Mouse (Mus musculus): Measurements from ENCODE around the gene Ccdc88b.
"Not testable (repeated sequence)": the region's sequence is repeated elsewhere in the genome, so short reads cannot be mapped to it uniquely, and the experiment has no call there.

Ccdc88b gene

GRCm38 (mm10) chr19:6858031-6858430 is at the start of gene Ccdc88b:
TSS of gene Ccdc88b (minus strand) at chr19:6858211.
- no peak for DNase-seq (ENCODE audit: low read depth)

- DNase-seq (ENCODE audit: low read depth), result no peak
Observed at GRCm38 (mm10) chr19:6907094-6907493, 49.1 kb upstream of the Ccdc88b start.

- no peak for DNase-seq (ENCODE audit: low read depth)
Observed at GRCm38 (mm10) chr19:6906199-6906598, 48.2 kb upstream of the Ccdc88b start.

DNA sequence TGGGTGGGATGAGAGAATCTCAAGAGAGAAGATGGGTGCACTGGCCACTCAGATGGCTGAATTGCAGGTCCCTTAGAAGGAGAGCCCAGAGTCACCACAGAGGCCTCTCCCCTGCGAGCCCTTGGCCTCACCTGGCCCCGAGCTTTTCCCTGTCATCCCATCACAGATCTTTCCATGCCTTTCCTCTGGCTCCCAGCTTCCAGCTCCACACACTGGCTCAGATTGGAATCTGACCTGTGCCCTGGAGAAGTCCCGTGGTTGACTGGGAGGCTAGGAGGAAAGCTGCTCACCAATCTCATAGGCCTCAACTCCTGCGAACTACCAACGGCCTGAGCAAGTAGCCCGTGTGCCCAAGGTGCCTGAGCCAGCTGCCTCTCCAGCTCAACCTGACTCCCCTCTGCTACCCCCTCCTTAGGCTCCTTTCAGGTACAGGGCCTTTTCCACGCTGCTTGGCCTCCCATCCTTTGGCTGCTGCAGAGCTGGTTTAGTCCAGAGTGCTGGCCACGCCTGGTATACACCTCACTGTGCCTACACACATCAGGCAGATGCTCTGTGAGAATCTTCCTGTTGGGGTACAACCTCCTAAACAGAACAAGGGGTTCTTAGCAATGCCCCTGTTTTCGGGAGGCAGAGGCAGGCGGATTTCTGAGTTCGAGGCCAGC is 47.6 kb upstream of the Ccdc88b start:
- no peak for DNase-seq (ENCODE audit: low read depth)

- DNase-seq (ENCODE audit: low read depth), result no peak
Observed at GRCm38 (mm10) chr19:6904846-6905245, 46.8 kb upstream of the Ccdc88b start.

GRCm38 (mm10) chr19:6903031-6903430 is 45.0 kb upstream of the Ccdc88b start:
- DNase-seq (ENCODE audit: low read depth), result no peak

DNA sequence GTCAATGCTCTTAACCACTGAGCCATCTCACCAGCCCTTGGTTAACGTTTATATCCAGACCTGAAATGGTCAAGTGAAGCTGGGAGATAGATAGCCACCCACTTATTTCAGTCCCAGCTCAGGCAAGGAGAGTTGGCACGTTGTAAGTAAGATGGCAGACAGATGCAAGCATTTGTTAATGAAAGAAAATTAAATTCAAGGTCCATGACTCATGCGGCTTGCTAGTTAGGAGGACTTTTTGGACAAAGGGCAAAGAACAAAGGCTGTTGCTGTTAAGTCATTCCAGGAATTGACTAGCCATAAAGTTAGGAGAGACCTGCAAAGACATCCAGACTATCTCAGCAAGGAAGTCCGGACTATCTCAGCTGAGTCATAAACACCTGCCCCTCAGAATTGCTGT is 41.6 kb upstream of the Ccdc88b start:
- DNase-seq (ENCODE audit: low read depth), result no peak

DNA sequence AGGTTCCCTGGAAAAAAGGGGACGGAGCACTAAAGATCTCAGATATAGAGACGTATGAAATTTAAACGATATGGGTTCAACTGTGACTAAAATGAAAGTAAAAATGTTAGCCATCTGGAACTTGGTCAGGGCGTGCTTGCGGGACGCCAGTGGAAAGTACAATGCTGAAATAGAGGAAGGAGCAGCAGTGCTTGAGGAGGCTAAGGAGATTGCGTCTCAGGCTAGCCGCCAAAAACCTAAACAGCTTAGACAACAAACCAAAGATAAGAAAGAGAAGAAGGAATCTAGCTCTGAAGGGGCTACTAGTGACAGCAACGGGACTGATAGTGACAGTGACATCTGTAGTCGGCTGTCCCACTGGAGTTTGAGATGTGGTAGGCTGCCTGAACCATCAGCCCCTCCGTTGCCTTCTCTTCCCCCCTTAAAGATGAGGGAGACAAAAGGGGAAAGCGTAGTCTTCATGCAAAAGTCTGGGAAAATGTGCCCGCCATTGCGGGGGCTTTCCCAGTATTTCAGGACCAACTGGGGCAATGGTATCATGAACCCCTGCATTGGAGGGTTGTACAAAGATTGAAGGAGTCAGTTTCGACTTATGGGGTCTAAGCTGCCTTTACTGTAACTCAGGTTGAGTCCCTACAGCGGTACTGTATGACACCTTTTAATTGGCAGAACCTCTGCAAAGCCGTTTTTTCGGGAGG is 37.7 kb upstream of the Ccdc88b start:
- DNase-seq (ENCODE audit: low read depth), result not testable (repeated sequence)

DNA sequence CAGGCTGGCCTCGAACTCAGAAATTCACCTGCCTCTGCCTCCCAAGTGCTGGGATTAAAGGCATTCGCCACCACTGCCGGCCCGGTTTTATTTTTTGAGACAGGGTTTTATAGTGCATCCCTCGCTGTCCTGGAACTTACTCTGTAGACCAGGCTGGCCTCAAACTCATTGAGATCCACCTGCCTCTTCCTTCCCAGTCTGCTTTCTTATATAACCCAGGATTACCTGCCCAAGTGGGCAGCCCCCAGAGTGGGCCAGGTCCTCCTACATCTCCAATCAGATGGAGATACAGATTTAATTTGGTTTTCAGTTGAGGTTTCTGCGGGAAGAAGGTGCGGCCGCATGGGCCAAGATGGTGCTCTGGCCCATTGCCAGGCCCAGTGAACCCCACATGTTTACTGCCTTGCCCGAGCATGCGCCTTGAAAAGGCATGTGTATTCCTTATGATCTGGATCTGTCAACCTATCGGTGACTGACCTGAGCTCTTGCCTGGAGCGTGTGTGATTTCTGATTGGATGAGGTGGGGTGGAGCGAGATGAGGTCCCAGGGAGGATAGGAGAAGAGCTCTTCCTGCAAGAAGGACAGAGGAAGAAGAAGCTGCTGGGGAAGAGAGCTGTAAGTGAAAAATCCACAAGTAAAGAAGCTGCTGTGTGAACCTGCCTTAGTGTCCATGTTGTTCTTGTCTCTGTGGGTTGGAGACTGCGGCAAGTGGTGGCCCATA is 35.9 kb upstream of the Ccdc88b start:
- no peak for DNase-seq (ENCODE audit: low read depth)

- no peak for DNase-seq (ENCODE audit: low read depth)
Observed at GRCm38 (mm10) chr19:6892512-6892911, 34.5 kb upstream of the Ccdc88b start.

DNA sequence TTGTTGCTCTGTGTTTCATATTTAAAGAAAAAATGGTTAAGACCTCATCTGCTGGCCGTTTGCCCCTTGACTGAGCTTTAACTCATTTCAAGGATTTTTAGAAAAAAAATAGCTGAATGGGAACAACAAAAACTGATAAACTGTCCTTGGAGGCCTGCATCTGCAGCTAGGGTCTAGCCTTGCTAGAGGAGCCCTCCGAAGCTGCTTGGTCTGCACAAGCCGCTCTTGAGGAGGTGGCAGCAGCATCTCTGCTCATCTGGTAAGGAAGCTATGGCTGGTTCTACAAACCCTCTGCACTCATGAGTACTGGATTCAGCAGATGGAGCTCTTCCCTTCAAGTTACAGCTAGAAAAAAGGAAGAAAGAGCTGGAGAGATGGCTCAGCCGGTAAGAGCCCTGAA is 20.0 kb upstream of the Ccdc88b start:
- DNase-seq (ENCODE audit: low read depth), result no peak

- no peak for DNase-seq (ENCODE audit: low read depth)
Observed at GRCm38 (mm10) chr19:6876799-6877198, 18.8 kb upstream of the Ccdc88b start.

GRCm38 (mm10) chr19:6875834-6876233 is 17.8 kb upstream of the Ccdc88b start:
- no peak for DNase-seq (ENCODE audit: low read depth)

GRCm38 (mm10) chr19:6874257-6874656 is 16.2 kb upstream of the Ccdc88b start:
- DNase-seq (ENCODE audit: low read depth), result no peak

DNA sequence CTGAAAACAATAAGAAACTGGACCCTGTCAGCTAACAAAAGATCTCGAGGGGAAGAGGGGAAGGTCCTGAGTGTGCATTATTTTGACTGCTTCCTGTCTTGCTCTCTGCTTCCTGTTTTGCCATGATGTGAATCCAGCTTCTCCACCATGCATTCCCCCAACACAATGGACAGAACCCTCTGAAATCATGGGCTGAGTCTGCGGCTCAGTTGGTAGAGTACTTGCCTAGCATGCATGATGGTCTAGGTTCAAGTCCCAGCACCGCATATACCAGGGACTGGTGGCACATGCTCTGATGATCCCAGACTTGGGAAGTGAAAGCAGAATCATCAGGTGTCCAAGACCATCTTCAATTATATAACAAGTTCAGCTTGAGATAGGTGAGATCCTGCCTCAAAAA is 14.7 kb upstream of the Ccdc88b start:
- no peak for DNase-seq (ENCODE audit: low read depth)

DNA sequence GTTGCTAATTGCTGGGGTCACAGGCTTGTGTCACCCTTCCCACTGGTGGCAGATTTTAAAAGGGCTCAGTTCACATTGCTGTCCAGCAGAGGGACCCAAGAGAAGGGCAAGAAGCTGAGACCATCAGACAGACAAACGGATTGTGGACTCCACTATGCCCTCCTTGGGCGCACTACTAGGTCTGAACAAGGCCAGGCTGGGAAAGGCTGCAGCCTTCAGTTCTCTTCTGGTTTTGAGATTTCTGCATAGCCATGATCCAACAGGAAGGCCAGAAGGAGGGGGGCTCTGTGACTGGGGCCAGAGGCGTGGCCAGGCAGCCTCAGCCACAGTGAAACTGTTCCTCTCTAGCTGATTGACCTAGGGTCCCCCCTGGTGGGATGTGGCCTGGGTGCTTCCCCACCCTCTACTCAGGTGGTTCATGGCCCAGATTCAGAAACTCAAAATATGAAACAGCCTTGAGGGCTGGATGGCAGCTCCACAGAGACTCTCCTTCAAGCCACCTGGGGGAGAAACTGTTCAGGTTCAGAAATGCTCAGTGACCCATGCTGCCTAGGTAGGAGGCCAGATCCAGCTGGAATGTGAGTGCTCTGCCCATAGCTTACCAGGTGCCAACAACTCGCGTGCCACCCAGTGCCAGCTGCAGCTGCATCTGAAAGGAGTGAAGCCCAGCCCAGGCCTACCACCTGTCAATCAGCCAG is 13.7 kb upstream of the Ccdc88b start:
- peak; percentile 45 for DNase-seq (ENCODE audit: low read depth)

DNA sequence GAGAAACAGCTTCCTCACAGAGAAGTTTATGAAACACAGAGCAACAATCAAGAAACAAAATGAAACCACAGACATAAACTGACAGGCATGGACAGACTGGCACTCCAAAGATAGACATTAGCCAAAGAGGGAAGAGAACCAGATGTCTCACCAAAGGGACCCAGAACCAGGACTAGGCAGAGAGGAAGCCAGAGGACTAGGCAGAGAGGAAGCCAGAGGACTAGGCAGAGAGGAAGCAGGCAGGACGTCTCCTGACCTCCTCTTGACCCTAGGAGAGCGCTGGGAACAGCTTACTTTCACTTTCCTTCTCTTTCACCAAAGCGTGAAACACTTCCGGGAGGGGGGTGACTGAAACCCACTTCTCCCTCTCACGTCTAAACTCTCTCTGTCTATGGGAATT is 11.3 kb upstream of the Ccdc88b start:
- DNase-seq (ENCODE audit: low read depth), result peak; percentile 54

- no peak for DNase-seq (ENCODE audit: low read depth)
Observed at GRCm38 (mm10) chr19:6861451-6861850, 3.4 kb upstream of the Ccdc88b start.

GRCm38 (mm10) chr19:6860706-6861105 is 2.7 kb upstream of the Ccdc88b start:
- DNase-seq (ENCODE audit: low read depth), result no peak

DNA sequence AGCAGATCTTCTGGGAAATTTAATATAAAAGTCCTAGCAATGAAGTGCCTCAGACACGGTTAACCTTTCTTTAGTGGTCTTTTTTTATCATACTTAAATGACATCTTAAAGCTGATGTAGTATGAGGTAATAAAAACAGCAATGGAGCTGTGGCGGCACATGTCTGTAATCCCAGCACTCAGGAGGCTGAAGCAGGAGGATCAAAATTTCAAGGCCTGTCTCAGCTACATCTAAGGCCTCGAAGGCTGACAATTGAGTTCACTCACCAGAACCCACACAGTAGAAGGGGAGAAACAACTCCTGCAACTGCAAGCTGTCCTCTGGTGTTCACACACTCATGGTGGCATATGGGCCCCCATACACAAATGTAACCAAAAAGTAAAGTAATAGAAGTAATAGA is 2.0 kb upstream of the Ccdc88b start:
- DNase-seq (ENCODE audit: low read depth), result no peak

GRCm38 (mm10) chr19:6859032-6859651 is 1.1 kb upstream of the Ccdc88b start:
- no peak for DNase-seq (ENCODE audit: low read depth)

GRCm38 (mm10) chr19:6857391-6858005 is 513 bp downstream of the Ccdc88b start:
- no peak for DNase-seq (ENCODE audit: low read depth)
